Mouse (Mus musculus): ENCODE data around the gene Zfp169.

DNA sequence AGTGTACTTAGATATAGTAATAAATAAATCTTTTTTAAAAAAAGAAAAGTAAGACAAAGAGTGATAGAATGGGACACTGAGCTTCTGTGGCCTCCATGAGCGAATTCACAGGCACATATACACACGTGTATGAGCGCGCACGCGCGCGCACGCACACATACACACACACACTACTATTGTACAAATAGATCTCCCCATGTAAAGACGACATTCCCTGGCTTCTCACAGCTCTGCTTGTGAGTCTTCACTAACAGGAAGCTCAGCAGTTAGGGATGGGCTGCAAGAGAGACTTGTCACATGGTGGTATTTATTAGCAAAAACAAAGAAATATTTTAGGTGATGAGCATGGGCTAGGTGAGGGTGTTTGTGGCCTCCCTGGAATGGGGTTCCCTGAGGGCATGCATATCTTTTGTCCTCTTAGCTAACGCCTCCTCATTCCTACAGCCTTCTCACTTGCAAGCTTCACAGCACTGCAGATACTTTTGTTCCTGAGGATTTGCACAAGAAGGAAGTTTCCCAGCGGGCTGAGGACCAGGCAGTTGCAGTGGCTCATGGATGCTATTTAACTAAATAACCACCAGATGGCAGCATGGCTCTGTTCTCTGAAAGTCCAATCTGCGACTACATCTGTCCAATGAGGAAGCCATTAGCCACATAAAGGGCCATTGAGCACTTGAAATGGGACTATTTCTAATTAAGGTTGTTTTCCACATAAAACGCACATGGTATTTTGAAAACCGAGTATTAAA is 15.0 kb upstream of the Zfp169 start:
- TF ChIP-seq CTCF (IDR thresholded peaks at IDR 0.05; ENCODE audit: borderline replicate concordance, control insufficient read depth, extremely low read depth, insufficient read depth, low read length, poor library complexity) (no peak), POLR2A (IDR thresholded peaks at IDR 0.05; ENCODE audit: control insufficient read depth, extremely low read depth, insufficient read depth, low read length, poor library complexity) (no peak)

Data from thymus, adult 2 months (tissue).